Mouse (Mus musculus) small intestine, adult 2 months (tissue): Measurements from ENCODE around the gene Lrfn2.

Source experiments
- CTCF ChIP-seq: fragments of 200-500 bp; IDR thresholded peaks from 2 replicates; pipeline ENCODE4 v1.5.1; 2012; ENCODE audit warnings: low read depth, mild to moderate bottlenecking, control low read depth, inconsistent platforms, low read length, moderate library complexity, mixed read lengths; ENCODE audit not compliant: insufficient replicate concordance, insufficient read length; ENCODE audit errors: extremely low read depth
- POLR2A ChIP-seq: fragments of 200-500 bp; IDR thresholded peaks from 2 replicates; pipeline ENCODE4 v1.6.1; 2012; ENCODE audit warnings: low read depth, mild to moderate bottlenecking, control low read depth, inconsistent platforms, low read length, moderate library complexity

DNA sequence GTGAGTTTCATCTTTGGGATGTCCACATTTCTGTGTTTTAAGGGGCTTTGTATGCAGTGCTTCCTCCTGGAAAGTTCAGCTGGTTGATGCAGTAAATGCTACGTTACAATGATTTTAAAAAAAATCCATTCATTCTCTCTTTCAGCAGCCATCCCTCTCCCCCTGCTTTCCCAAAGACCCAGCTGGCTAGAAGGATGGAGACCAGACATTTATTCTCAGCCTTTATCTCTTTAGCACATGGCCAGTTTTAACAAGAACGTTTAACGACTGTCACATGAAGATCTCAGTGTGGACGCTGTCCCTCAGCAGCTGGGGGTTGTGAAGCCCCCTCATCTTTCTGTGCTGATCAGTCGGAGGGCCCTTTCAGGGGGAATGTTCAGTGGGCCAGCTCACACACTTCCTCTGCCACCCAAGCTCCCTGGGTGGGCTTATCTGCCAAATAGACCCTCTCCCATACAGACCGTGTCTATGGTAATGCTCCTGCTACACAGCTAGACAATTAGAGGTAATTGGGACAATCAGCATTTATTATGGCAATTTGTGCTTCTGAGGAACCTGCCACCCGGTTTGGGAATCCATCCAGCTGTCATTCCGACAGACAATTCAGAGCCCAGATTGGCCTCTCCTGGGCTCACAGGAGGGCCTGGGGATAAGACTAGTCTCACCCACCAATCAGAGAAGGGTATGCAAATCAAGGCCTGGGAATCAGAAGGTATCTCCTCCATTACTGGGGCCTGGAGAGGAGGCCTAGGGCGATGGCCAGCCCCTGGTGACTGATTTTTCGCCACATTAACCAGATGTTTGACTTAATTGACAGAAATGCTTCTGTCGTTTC lies 111.8 kb downstream of the Lrfn2 start:
- TF ChIP-seq CTCF (no peak), POLR2A (no peak)
